Mouse (Mus musculus): ENCODE measurements at regions not wholly inside any gene's neighbourhood (a gene's known extent, or its start where the extent isn't known, plus 50 kb on each side); places are given as distances from the start of the nearest gene placed in this dataset.
A peak's percentile ranks its signal among the peaks of the same experiment; 100 is the strongest.

DNA sequence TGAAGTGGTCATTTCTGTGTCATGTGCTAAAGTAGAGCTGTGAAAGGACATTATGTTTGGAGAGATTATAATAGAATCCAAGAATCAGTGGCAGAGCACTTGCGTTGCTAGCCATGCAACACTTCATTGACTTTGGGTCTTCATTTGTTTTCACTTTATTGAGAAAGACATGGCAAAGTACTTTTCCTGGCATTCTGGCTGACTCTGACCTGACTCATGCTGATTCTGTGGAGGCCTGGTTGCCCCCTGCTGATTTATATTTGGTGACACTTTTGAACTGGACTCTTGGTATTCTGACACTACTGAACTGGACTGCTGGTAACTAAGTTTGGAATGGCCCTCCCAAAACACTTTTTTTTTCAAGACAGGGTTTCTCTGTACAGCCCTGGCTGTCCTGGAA, 951.6 kb downstream of the Efnb2 start:
- Histone ChIP-seq H3K9ac (ENCODE audit: low read depth, low read length) (no peak overlapping the region), H3K4me3 (ENCODE audit: low read depth, low read length) (no peak overlapping the region), H3K27ac (ENCODE audit: low read depth, low read length) (no peak overlapping the region), H3K9me3 (ENCODE audit: control insufficient read depth, low read length) (no peaks in the 10 kb centered on the region), H3K36me3 (ENCODE audit: control insufficient read depth, insufficient read depth, low read length) (no peaks in the 10 kb centered on the region), H3K4me2 (replicated peaks; ENCODE audit: low read depth, low read length) (no peak overlapping the region), H3K4me1 (replicated peaks; ENCODE audit: control insufficient read depth, insufficient read depth, low read length) (no peaks in the 10 kb centered on the region), H3K27me3 (ENCODE audit: control insufficient read depth, insufficient read depth, low read length) (no peaks in the 10 kb centered on the region)
- ATAC-seq (ENCODE audit: low FRiP score): no peak
- DNase-seq (ENCODE audit: low spot score): no peak
- 71% methylated on average over 1 of the region's 1 CpGs for WGBS

GRCm38 (mm10) chr8:7691355-7691996, 969.6 kb downstream of the Efnb2 start:
- DNase-seq (ENCODE audit: low spot score): no peak
- ATAC-seq (ENCODE audit: low FRiP score): peak; percentile 56; the same call in 1 of the 2 replicates

GRCm38 (mm10) chr8:7653804-7654203, 1007.2 kb downstream of the Efnb2 start:
- ATAC-seq (ENCODE audit: low FRiP score) (no peak), DNase-seq (ENCODE audit: low spot score) (no peak)
- Histone ChIP-seq H3K4me2 (replicated peaks; ENCODE audit: low read depth, low read length) (no peak overlapping the region), H3K4me1 (replicated peaks; ENCODE audit: control insufficient read depth, insufficient read depth, low read length) (no peaks in the 10 kb centered on the region), H3K36me3 (ENCODE audit: control insufficient read depth, insufficient read depth, low read length) (no peaks in the 10 kb centered on the region), H3K9me3 (ENCODE audit: control insufficient read depth, low read length) (no peaks in the 10 kb centered on the region), H3K27me3 (ENCODE audit: control insufficient read depth, insufficient read depth, low read length) (no peaks in the 10 kb centered on the region), H3K27ac (ENCODE audit: low read depth, low read length) (no peak overlapping the region), H3K4me3 (ENCODE audit: low read depth, low read length) (no peak overlapping the region), H3K9ac (ENCODE audit: low read depth, low read length) (no peak overlapping the region)

More at GRCm38 (mm10) chr8:7691355-7691996, 969.6 kb downstream of the Efnb2 start:
- Histone ChIP-seq H3K4me2 (replicated peaks; ENCODE audit: low read depth, low read length) (no peak overlapping the region), H3K9me3 (ENCODE audit: control insufficient read depth, low read length) (no peaks in the 10 kb centered on the region), H3K4me1 (replicated peaks; ENCODE audit: control insufficient read depth, insufficient read depth, low read length) (no peaks in the 10 kb centered on the region), H3K27me3 (ENCODE audit: control insufficient read depth, insufficient read depth, low read length) (no peaks in the 10 kb centered on the region), H3K4me3 (ENCODE audit: low read depth, low read length) (no peak overlapping the region), H3K9ac (ENCODE audit: low read depth, low read length) (no peak overlapping the region), H3K36me3 (ENCODE audit: control insufficient read depth, insufficient read depth, low read length) (no peaks in the 10 kb centered on the region), H3K27ac (ENCODE audit: low read depth, low read length) (no peak overlapping the region)
- 87% methylated on average over 2 of the region's 2 CpGs for WGBS

Data from hindbrain, embryonic 11.5 days (tissue).